Mouse (Mus musculus): ENCODE data around the gene Srrd. TPM values are rescaled to one million over a fixed set of nuclear protein-coding genes. Genes with fewer than 3 reads are reported as not detected.
A peak's percentile ranks its signal among the peaks of the same experiment; 100 is the strongest.

Gene Srrd
- polyA plus RNA-seq, 1 experiment, result 19.0 TPM

- Histone ChIP-seq H3K27me3 (ENCODE audit: control insufficient read depth, insufficient read depth, insufficient read length) (no peaks in the 10 kb centered on the region), H3K79me2 (ENCODE audit: control insufficient read depth, insufficient read depth) (peaks cover 8% of the 10 kb centered on the region), H3K4me2 (ENCODE audit: low read depth) (peak overlapping the region; percentile 89), H3K4me3 (peak overlapping the region; percentile 82), H3K36me3 (ENCODE audit: control insufficient read depth, insufficient read depth) (peaks cover 7% of the 10 kb centered on the region), H3ac (ENCODE audit: control insufficient read depth, insufficient read length) (peak overlapping the region; percentile 89)
- TF ChIP-seq SRF (IDR thresholded peaks at IDR 0.05; ENCODE audit: control insufficient read depth, insufficient read length, low read depth) (no peak), POLR2AphosphoS2 (IDR thresholded peaks at IDR 0.05; ENCODE audit: insufficient read length, low read depth) (no peak), MYOD1 (IDR thresholded peaks at IDR 0.05; ENCODE audit: control insufficient read depth in 1 of 3, insufficient read length in 2 of 3, low read depth in 2 of 3) (no peak), USF1 (IDR thresholded peaks at IDR 0.05; ENCODE audit: low read depth) (no peak), E2F4 (IDR thresholded peaks at IDR 0.05; ENCODE audit: insufficient read depth) (no peak), CEBPB (IDR thresholded peaks at IDR 0.05; ENCODE audit: insufficient read depth, poor library complexity, severe bottlenecking) (no peak), TCF3 (IDR thresholded peaks at IDR 0.05; ENCODE audit: insufficient read length, low read depth) (no peak), MAX (IDR thresholded peaks at IDR 0.05; ENCODE audit: low read depth) (no peak), MYOG (IDR thresholded peaks at IDR 0.05; ENCODE audit: control insufficient read depth in 1 of 3, insufficient read depth in 1 of 3, insufficient read length in 2 of 3, low read depth in 2 of 3) (no peak), REST (IDR thresholded peaks at IDR 0.05; ENCODE audit: insufficient read depth, insufficient read length) (no peak), TCF12 (IDR thresholded peaks at IDR 0.05; ENCODE audit: insufficient read depth, poor library complexity, severe bottlenecking) (no peak)
Observed at GRCm38 (mm10) chr5:112343205-112343595, 360 bp upstream of the Srrd start.

GRCm38 (mm10) chr5:112339215-112339614 lies 3.6 kb downstream of the Srrd start:
- Histone ChIP-seq H3K36me3 (ENCODE audit: control insufficient read depth, insufficient read depth) (peaks cover 21% of the 10 kb centered on the region), H3K4me2 (ENCODE audit: low read depth) (no peak overlapping the region), H3K27me3 (ENCODE audit: control insufficient read depth, insufficient read depth, insufficient read length) (no peaks in the 10 kb centered on the region), H3K4me3 (no peak overlapping the region), H3K79me2 (ENCODE audit: control insufficient read depth, insufficient read depth) (peaks cover 8% of the 10 kb centered on the region), H3ac (ENCODE audit: control insufficient read depth, insufficient read length) (no peak overlapping the region)
- TF ChIP-seq SRF (IDR thresholded peaks at IDR 0.05; ENCODE audit: control insufficient read depth, insufficient read length, low read depth), result no peak
- TF ChIP-seq TCF3 (IDR thresholded peaks at IDR 0.05; ENCODE audit: insufficient read length, low read depth), result no peak
- TF ChIP-seq TCF12 (IDR thresholded peaks at IDR 0.05; ENCODE audit: insufficient read depth, poor library complexity, severe bottlenecking), result no peak
- no peak for TF ChIP-seq USF1 (IDR thresholded peaks at IDR 0.05; ENCODE audit: low read depth)
- no peak for TF ChIP-seq MYOG (IDR thresholded peaks at IDR 0.05; ENCODE audit: control insufficient read depth in 1 of 3, insufficient read depth in 1 of 3, insufficient read length in 2 of 3, low read depth in 2 of 3)
- no peak for TF ChIP-seq MYOD1 (IDR thresholded peaks at IDR 0.05; ENCODE audit: control insufficient read depth in 1 of 3, insufficient read length in 2 of 3, low read depth in 2 of 3)
- TF ChIP-seq CEBPB (IDR thresholded peaks at IDR 0.05; ENCODE audit: insufficient read depth, poor library complexity, severe bottlenecking), result no peak
- no peak for TF ChIP-seq POLR2AphosphoS2 (IDR thresholded peaks at IDR 0.05; ENCODE audit: insufficient read length, low read depth)
- no peak for TF ChIP-seq REST (IDR thresholded peaks at IDR 0.05; ENCODE audit: insufficient read depth, insufficient read length)
- no peak for TF ChIP-seq POLR2A (IDR thresholded peaks at IDR 0.05; ENCODE audit: insufficient read length, low read depth)
- no peak for TF ChIP-seq MAX (IDR thresholded peaks at IDR 0.05; ENCODE audit: low read depth)
- TF ChIP-seq E2F4 (IDR thresholded peaks at IDR 0.05; ENCODE audit: insufficient read depth), result no peak

- no peak overlapping the region for H3K4me2 ChIP-seq (ENCODE audit: low read depth)
- H3ac ChIP-seq (ENCODE audit: control insufficient read depth, insufficient read length), result no peak overlapping the region
Observed at GRCm38 (mm10) chr5:112337004-112337403, 5.8 kb downstream of the Srrd start.

GRCm38 (mm10) chr5:112335473-112335872 lies 7.4 kb downstream of the Srrd start:
- H3K79me2 ChIP-seq (ENCODE audit: control insufficient read depth, insufficient read depth), result no peaks in the 10 kb centered on the region
- no peak overlapping the region for H3ac ChIP-seq (ENCODE audit: control insufficient read depth, insufficient read length)
- H3K27me3 ChIP-seq (ENCODE audit: control insufficient read depth, insufficient read depth, insufficient read length), result no peaks in the 10 kb centered on the region
- no peak overlapping the region for H3K4me3 ChIP-seq
- no peak overlapping the region for H3K4me2 ChIP-seq (ENCODE audit: low read depth)
- H3K36me3 ChIP-seq (ENCODE audit: control insufficient read depth, insufficient read depth), result peaks cover 36% of the 10 kb centered on the region
- TF ChIP-seq MAX (IDR thresholded peaks at IDR 0.05; ENCODE audit: low read depth), result no peak
- no peak for TF ChIP-seq POLR2A (IDR thresholded peaks at IDR 0.05; ENCODE audit: insufficient read length, low read depth)
- TF ChIP-seq SRF (IDR thresholded peaks at IDR 0.05; ENCODE audit: control insufficient read depth, insufficient read length, low read depth), result no peak
- TF ChIP-seq TCF3 (IDR thresholded peaks at IDR 0.05; ENCODE audit: insufficient read length, low read depth), result no peak
- no peak for TF ChIP-seq REST (IDR thresholded peaks at IDR 0.05; ENCODE audit: insufficient read depth, insufficient read length)
- TF ChIP-seq POLR2AphosphoS2 (IDR thresholded peaks at IDR 0.05; ENCODE audit: insufficient read length, low read depth), result no peak

More at GRCm38 (mm10) chr5:112337004-112337403, 5.8 kb downstream of the Srrd start:
- H3K4me3 ChIP-seq, result no peak overlapping the region
- TF ChIP-seq POLR2AphosphoS2 (IDR thresholded peaks at IDR 0.05; ENCODE audit: insufficient read length, low read depth), result peak; percentile 56
- TF ChIP-seq SRF (IDR thresholded peaks at IDR 0.05; ENCODE audit: control insufficient read depth, insufficient read length, low read depth), result no peak
- TF ChIP-seq USF1 (IDR thresholded peaks at IDR 0.05; ENCODE audit: low read depth), result no peak
- H3K79me2 ChIP-seq (ENCODE audit: control insufficient read depth, insufficient read depth), result no peaks in the 10 kb centered on the region
- H3K27me3 ChIP-seq (ENCODE audit: control insufficient read depth, insufficient read depth, insufficient read length), result no peaks in the 10 kb centered on the region
- peaks cover 23% of the 10 kb centered on the region for H3K36me3 ChIP-seq (ENCODE audit: control insufficient read depth, insufficient read depth)

- Histone ChIP-seq H3ac (ENCODE audit: control insufficient read depth, insufficient read length) (no peak overlapping the region), H3K79me2 (ENCODE audit: control insufficient read depth, insufficient read depth) (peaks cover 17% of the 10 kb centered on the region), H3K4me2 (ENCODE audit: low read depth) (no peak overlapping the region), H3K27me3 (ENCODE audit: control insufficient read depth, insufficient read depth, insufficient read length) (no peaks in the 10 kb centered on the region), H3K36me3 (ENCODE audit: control insufficient read depth, insufficient read depth) (peaks cover 17% of the 10 kb centered on the region), H3K4me3 (no peak overlapping the region)
- no peak for TF ChIP-seq USF1 (IDR thresholded peaks at IDR 0.05; ENCODE audit: low read depth)
- TF ChIP-seq CEBPB (IDR thresholded peaks at IDR 0.05; ENCODE audit: insufficient read depth, poor library complexity, severe bottlenecking), result no peak
- peak; percentile 38 for TF ChIP-seq TCF3 (IDR thresholded peaks at IDR 0.05; ENCODE audit: insufficient read length, low read depth)
- TF ChIP-seq REST (IDR thresholded peaks at IDR 0.05; ENCODE audit: insufficient read depth, insufficient read length), result no peak
- no peak for TF ChIP-seq E2F4 (IDR thresholded peaks at IDR 0.05; ENCODE audit: insufficient read depth)
- TF ChIP-seq MYOD1 (IDR thresholded peaks at IDR 0.05; ENCODE audit: control insufficient read depth in 1 of 3, insufficient read length in 2 of 3, low read depth in 2 of 3), result peak in 2 of 3 experiments; percentile 66 to 72
- no peak for TF ChIP-seq POLR2AphosphoS2 (IDR thresholded peaks at IDR 0.05; ENCODE audit: insufficient read length, low read depth)
- TF ChIP-seq MAX (IDR thresholded peaks at IDR 0.05; ENCODE audit: low read depth), result no peak
- TF ChIP-seq MYOG (IDR thresholded peaks at IDR 0.05; ENCODE audit: control insufficient read depth in 1 of 3, insufficient read depth in 1 of 3, insufficient read length in 2 of 3, low read depth in 2 of 3), result peak; percentile 43 to 77 (median 58)
Observed at GRCm38 (mm10) chr5:112329805-112330564, 12.9 kb downstream of the Srrd start.

Data from myocyte (in vitro differentiated cells).